ENCODE assay signal across 12 mouse cellular contexts in the genomic region with DNA sequence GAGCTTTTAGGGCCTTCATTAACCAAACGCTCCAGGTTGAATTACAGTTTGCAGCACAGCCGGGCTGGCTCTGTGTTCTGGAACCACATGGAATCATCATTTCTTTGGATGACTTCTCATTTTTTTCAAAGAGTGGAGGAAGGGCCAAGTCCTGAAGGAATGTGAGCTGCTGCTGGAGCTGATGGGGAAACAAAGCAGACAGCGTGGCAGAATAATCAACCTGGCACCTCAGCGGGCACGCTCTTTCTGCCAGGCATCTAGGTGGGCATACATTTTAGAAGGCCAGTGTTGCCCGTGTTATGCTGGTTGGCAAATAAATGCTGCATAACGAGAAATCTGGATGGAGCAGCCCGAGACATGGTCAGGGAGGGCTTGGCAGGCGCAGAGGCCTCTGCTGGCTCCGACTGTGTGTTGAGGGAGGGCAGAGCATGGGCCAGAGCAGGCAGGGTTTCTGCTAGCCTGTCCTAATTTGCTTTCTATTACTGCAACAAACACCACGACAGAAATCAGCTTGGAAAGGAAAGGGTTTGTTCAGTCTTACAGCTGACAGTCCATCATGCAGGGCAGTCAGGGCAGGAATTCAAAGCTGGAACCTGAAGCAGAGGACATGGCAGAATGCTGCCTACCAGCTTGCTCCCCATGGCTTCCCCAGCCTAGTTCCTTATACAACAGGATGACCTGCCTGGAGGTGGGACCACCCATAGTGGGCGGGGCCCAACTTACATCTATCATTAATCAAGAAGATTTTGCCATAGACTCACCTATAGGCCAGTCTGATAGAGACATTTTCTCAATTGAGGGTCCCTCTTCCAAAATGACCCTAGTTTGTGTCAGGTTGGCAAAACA. TPM values are rescaled to one million over a fixed set of nuclear protein-coding genes. Genes with fewer than 3 reads are reported as not detected.
DNase-seq lines count a peak whose midpoint lies in the region; ATAC-seq and TF ChIP-seq lines count a peak whose summit lies in the region.
"Had no signal": no experiment of that assay in that cellular context is flagged by ENCODE, and none has a peak within 500 bp of the region (broad histone marks: within the 10 kb centered on the region; RNA-seq: fewer than 3 reads in every experiment).

No protein-coding gene starts in this region.

- no peak overlapping the region for H3K9ac ChIP-seq in hindbrain, postnatal 0 days (replicated peaks; ENCODE audit: low read length)
- no peak overlapping the region for H3K9ac ChIP-seq in hindbrain, embryonic 11.5 days (ENCODE audit: low read depth, low read length)
- H3K9ac ChIP-seq: liver, embryonic 13.5 days; neural tube, embryonic 13.5 days had no signal

- no peaks in the 10 kb centered on the region for H3K27me3 ChIP-seq in hindbrain, postnatal 0 days (ENCODE audit: insufficient read depth, low read length)
- H3K27me3 ChIP-seq in hindbrain, embryonic 11.5 days (ENCODE audit: control insufficient read depth, insufficient read depth, low read length), result no peaks in the 10 kb centered on the region
- H3K27me3 ChIP-seq: liver, embryonic 13.5 days; neural tube, embryonic 13.5 days had no signal

- no peaks in the 10 kb centered on the region for H3K36me3 ChIP-seq in hindbrain, postnatal 0 days (ENCODE audit: insufficient read depth, low read length)
- no peaks in the 10 kb centered on the region for H3K36me3 ChIP-seq in hindbrain, embryonic 11.5 days (ENCODE audit: control insufficient read depth, insufficient read depth, low read length)
- H3K36me3 ChIP-seq: G1E; liver, embryonic 13.5 days; neural tube, embryonic 13.5 days had no signal

- WGBS in hindbrain, postnatal 0 days, result 52% methylated on average over 12 of the region's 12 CpGs
- WGBS in hindbrain, embryonic 11.5 days, result 88% methylated on average over 12 of the region's 12 CpGs

- H3K4me2 ChIP-seq in hindbrain, postnatal 0 days (ENCODE audit: low read depth, low read length), result no peak overlapping the region
- no peak overlapping the region for H3K4me2 ChIP-seq in hindbrain, embryonic 11.5 days (replicated peaks; ENCODE audit: low read depth, low read length)
- H3K4me2 ChIP-seq: liver, embryonic 13.5 days; neural tube, embryonic 13.5 days had no signal

- H3K27ac ChIP-seq in hindbrain, postnatal 0 days, result peak overlapping the region; percentile 65
- no peak overlapping the region for H3K27ac ChIP-seq in hindbrain, embryonic 11.5 days (ENCODE audit: low read depth, low read length)
- H3K27ac ChIP-seq: liver, embryonic 13.5 days; neural tube, embryonic 13.5 days had no signal

- TF ChIP-seq CTCF in hindbrain, postnatal 0 days (IDR thresholded peaks at IDR 0.05; ENCODE audit: low read depth), result no peak

- intact Hi-C loops in heart, postnatal 36 days (cut with DNase I), result no loop called here

- no peak overlapping the region for H3K4me3 ChIP-seq in hindbrain, postnatal 0 days (ENCODE audit: low read length)
- H3K4me3 ChIP-seq in hindbrain, embryonic 11.5 days (ENCODE audit: low read depth, low read length), result no peak overlapping the region
- H3K4me3 ChIP-seq: liver, embryonic 13.5 days; neural tube, embryonic 13.5 days had no signal

- DNase-seq in hindbrain, postnatal 0 days (ENCODE audit: low spot score), result peak; percentile 34
- no peak for DNase-seq in hindbrain, embryonic 11.5 days (ENCODE audit: low spot score)
- peak; percentile 55 for DNase-seq in adipocyte (ENCODE audit: low spot score)
- DNase-seq in cerebellum, adult 8-10 months, result peak; percentile 61
- peak; percentile 33 to 58 for DNase-seq in heart, postnatal 36 days
- no peak for DNase-seq in adrenal gland, adult 18-20 months (ENCODE audit: low spot score in 2 of 2)
- DNase-seq in thymus, postnatal 10 days (ENCODE audit: low spot score in 2 of 2), result no peak
- DNase-seq: kidney, adult 9 months; liver, embryonic 13.5 days had no signal

- ATAC-seq in hindbrain, postnatal 0 days, result peak; percentile 60; the same call in 1 of the 2 replicates
- ATAC-seq in hindbrain, embryonic 11.5 days (ENCODE audit: low FRiP score), result no peak
- ATAC-seq in CD4-positive, CD25-positive, alpha-beta regulatory T cell, adult 4 months, result no peak

- no peaks in the 10 kb centered on the region for H3K9me3 ChIP-seq in hindbrain, postnatal 0 days (ENCODE audit: low read length)
- H3K9me3 ChIP-seq in hindbrain, embryonic 11.5 days (ENCODE audit: control insufficient read depth, low read length), result no peaks in the 10 kb centered on the region
- H3K9me3 ChIP-seq: G1E; liver, embryonic 13.5 days; neural tube, embryonic 13.5 days had no signal

- H3K4me1 ChIP-seq in hindbrain, postnatal 0 days (ENCODE audit: insufficient read depth, low read length), result peaks cover 6% of the 10 kb centered on the region; the same call in 1 of the 2 replicates
- no peaks in the 10 kb centered on the region for H3K4me1 ChIP-seq in hindbrain, embryonic 11.5 days (replicated peaks; ENCODE audit: control insufficient read depth, insufficient read depth, low read length)
- H3K4me1 ChIP-seq: liver, embryonic 13.5 days had no signal

RNA-seq across cellular contexts. Expression of a gene that starts 22.5 kb away (rescaled TPM):
- 106 and 264 TPM in 2 replicates for total RNA-seq in hindbrain, postnatal 0 days (2014; rRNA removed)
- 33.0 and 33.2 TPM in 2 replicates for polyA plus RNA-seq in hindbrain, postnatal 0 days (2015; fragmentation: Nextera tagmentation; extraction: Ambion mirVana)
- polyA plus RNA-seq in hindbrain, embryonic 11.5 days (2014; fragmentation: Nextera tagmentation; extraction: Ambion mirVana), result 8.8 and 9.6 TPM in 2 replicates
- 10 to 100 TPM; 10.6 to 14.9 TPM for total RNA-seq in heart, postnatal 36 days (2021)
- total RNA-seq in adrenal gland, adult 18-20 months (2021), result 10 to 100 TPM; 19.2 to 19.7 TPM
- not detected for polyA plus RNA-seq in CD4-positive, CD25-positive, alpha-beta regulatory T cell, adult 4 months (2017; shearing (Covaris generic))
- polyA plus RNA-seq: G1E had no signal

RNA-seq across cellular contexts. Expression of a gene that starts 23.6 kb away (rescaled TPM):
- 5.8 and 7.5 TPM in 2 replicates for total RNA-seq in hindbrain, postnatal 0 days (2014; rRNA removed)
- polyA plus RNA-seq in hindbrain, postnatal 0 days (2015; fragmentation: Nextera tagmentation; extraction: Ambion mirVana), result 2.1 TPM in 2 replicates
- polyA plus RNA-seq in hindbrain, embryonic 11.5 days (2014; fragmentation: Nextera tagmentation; extraction: Ambion mirVana), result 0.29 and 0.46 TPM in 2 replicates
- total RNA-seq in heart, postnatal 36 days (2021), result 1 to 10 TPM in 1 of 2 experiments, under 1 TPM in 1; 0.95 to 1.8 TPM
- total RNA-seq in adrenal gland, adult 18-20 months (2021), result 1 to 10 TPM in 1 of 2 experiments, under 1 TPM in 1; 0.48 to 1.3 TPM
- polyA plus RNA-seq in CD4-positive, CD25-positive, alpha-beta regulatory T cell, adult 4 months (2017; shearing (Covaris generic)), result under 1 TPM in 1 of 2 experiments, not detected in 1; 0.29 TPM
- total RNA-seq: G1E had no signal
- polyA plus RNA-seq: G1E had no signal

RNA-seq across cellular contexts. Expression of a gene that starts 58.3 kb away (rescaled TPM):
- not detected in 2 replicates for total RNA-seq in hindbrain, postnatal 0 days (2014; rRNA removed)
- polyA plus RNA-seq in hindbrain, postnatal 0 days (2015; fragmentation: Nextera tagmentation; extraction: Ambion mirVana), result not detected in 2 replicates
- polyA plus RNA-seq in hindbrain, embryonic 11.5 days (2014; fragmentation: Nextera tagmentation; extraction: Ambion mirVana), result not detected in 2 replicates
- not detected for total RNA-seq in heart, postnatal 36 days (2021)
- total RNA-seq in adrenal gland, adult 18-20 months (2021), result under 1 TPM; 0.61 to 0.70 TPM
- polyA plus RNA-seq in CD4-positive, CD25-positive, alpha-beta regulatory T cell, adult 4 months (2017; shearing (Covaris generic)), result not detected
- total RNA-seq: G1E had no signal
- polyA plus RNA-seq: G1E; neural tube, embryonic 13.5 days had no signal

Comparison
In these comparisons a context has a peak if more than half of its experiments do, and no peak if none do; other contexts are left out.
1. DNase-seq: peak in hindbrain, postnatal 0 days (single experiment), adipocyte (single experiment), cerebellum, adult 8-10 months (single experiment) and heart, postnatal 36 days (2 of 2); none in hindbrain, embryonic 11.5 days (single experiment), adrenal gland, adult 18-20 months (0 of 2) and thymus, postnatal 10 days (0 of 2).